Mouse (Mus musculus) midbrain, postnatal 0 days (tissue): ENCODE measurements at regions not wholly inside any gene's neighbourhood (a gene's known extent, or its start where the extent isn't known, plus 50 kb on each side); places are given as distances from the start of the nearest gene placed in this dataset.

Experiments
- ATAC-seq: fragments of 200-750 bp; cut with Nextera tagmentation; 2 replicates; pipeline ENCODE4 v1.8.0; 2017; ENCODE audit warnings: moderate number of reproducible peaks, mild to moderate bottlenecking, moderate TSS enrichment, moderate library complexity; ENCODE audit not compliant: low FRiP score
- DNase-seq: peaks from one replicate; pipeline ENCODE4 v3.0.0-alpha.2; 2015; ENCODE audit warnings: low spot score
- H3K27ac ChIP-seq: fragments of 300-500 bp; sonication (generic); 2 replicates; pipeline ENCODE4 v1.5.1; 2014; ENCODE audit warnings: low read depth, mild to moderate bottlenecking, low read length, mixed read lengths
- H3K27me3 ChIP-seq: fragments of 300-500 bp; sonication (generic); 2 replicates; pipeline ENCODE4 v1.6.1; 2014; ENCODE audit warnings: low read length, control low read depth, mixed read lengths; ENCODE audit not compliant: insufficient read depth
- H3K36me3 ChIP-seq: fragments of 300-500 bp; sonication (generic); 2 replicates; pipeline ENCODE4 v1.6.1; 2014; ENCODE audit warnings: low read length, control low read depth, mixed read lengths; ENCODE audit not compliant: insufficient read depth
- H3K4me1 ChIP-seq: fragments of 300-500 bp; sonication (generic); 2 replicates; pipeline ENCODE4 v1.6.1; 2014; ENCODE audit warnings: mild to moderate bottlenecking, control low read depth, antibody characterized with exemption, low read length, mixed read lengths; ENCODE audit not compliant: insufficient read depth
- H3K4me2 ChIP-seq: fragments of 300-500 bp; sonication (generic); 2 replicates; pipeline ENCODE4 v1.6.1; 2014; ENCODE audit warnings: low read depth, mild to moderate bottlenecking, low read length, mixed read lengths; ENCODE audit not compliant: poor library complexity, severe bottlenecking
- H3K4me3 ChIP-seq: fragments of 300-500 bp; sonication (generic); 2 replicates; pipeline ENCODE4 v1.5.1; 2014; ENCODE audit warnings: low read depth, mild to moderate bottlenecking, low read length, moderate library complexity
- H3K9ac ChIP-seq: fragments of 300-500 bp; sonication (generic); replicated peaks from 2 replicates; pipeline ENCODE4 v1.6.1; 2014; ENCODE audit warnings: mild to moderate bottlenecking, low read length, moderate library complexity, mixed read lengths; ENCODE audit not compliant: poor library complexity, severe bottlenecking
- H3K9me3 ChIP-seq: fragments of 300-500 bp; sonication (generic); 2 replicates; pipeline ENCODE4 v1.6.1; 2016; ENCODE audit warnings: low read length, control low read depth
- CTCF ChIP-seq: IDR thresholded peaks from 2 replicates; pipeline ENCODE4 v1.5.1; 2016; ENCODE audit warnings: antibody characterized with exemption, mild to moderate bottlenecking
- WGBS: fragments of 180-500 bp; shearing (Covaris S2); extraction: QIAGEN DNeasy Blood & Tissue Kit; methylation state at CpG from one replicate; pipeline ENCODE4 v1.1.7; 2014; 5-methylcytosine and 5-hydroxymethylcytosine counted together

DNA sequence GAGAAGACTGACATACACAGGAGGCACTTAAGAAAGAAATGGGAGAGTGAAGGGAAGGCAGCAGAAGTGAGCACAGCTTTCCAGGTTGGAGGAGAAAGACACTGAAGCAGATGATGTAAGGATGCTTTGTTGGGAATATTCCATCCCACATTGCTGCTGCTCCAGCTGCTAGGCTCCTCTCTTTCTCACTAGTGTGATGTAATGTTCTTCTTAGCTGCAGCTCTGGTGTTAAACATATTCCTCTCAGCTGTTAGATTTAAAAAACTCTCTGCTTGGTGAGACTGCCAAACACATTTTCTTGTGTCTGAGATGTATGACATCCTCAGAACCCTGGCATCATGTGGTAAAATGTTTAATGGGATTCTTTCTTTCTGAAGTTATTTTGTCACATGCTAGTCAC is 120.1 kb downstream of the Cmpk2 start:
- no peak overlapping the region for H3K9ac ChIP-seq
- no peak overlapping the region for H3K27ac ChIP-seq
- no peaks in the 10 kb centered on the region for H3K27me3 ChIP-seq
- H3K4me1 ChIP-seq, result no peaks in the 10 kb centered on the region
- H3K36me3 ChIP-seq, result no peaks in the 10 kb centered on the region
- no peak for ATAC-seq
- no peak overlapping the region for H3K4me3 ChIP-seq
- no peak for TF ChIP-seq CTCF
- H3K4me2 ChIP-seq, result no peak overlapping the region
- DNase-seq, result no peak
- H3K9me3 ChIP-seq, result no peaks in the 10 kb centered on the region

DNA sequence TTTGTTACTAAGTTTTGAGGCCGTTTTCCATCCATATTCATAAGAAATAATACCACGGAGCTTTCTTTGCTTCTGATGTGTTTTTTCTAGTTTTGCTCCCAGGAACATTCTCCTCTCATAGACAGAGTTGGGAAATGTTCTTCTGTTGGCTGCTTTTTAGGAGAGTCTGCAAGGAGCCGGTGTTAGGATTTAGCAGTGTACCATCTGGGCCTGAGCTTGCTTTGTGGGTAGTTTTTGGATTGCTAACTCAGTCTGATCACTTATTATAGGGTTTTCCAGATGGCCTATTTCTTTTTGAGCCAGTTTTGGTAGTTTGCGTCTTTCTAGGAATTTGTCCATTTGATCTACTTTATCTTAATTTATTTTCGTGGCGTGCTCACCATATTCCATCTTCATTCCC is 108.4 kb downstream of the Cmpk2 start:
- ATAC-seq (no peak), DNase-seq (no peak)
- H3K4me2 ChIP-seq, result no peak overlapping the region
- no peak overlapping the region for H3K4me3 ChIP-seq
- no peaks in the 10 kb centered on the region for H3K27me3 ChIP-seq
- TF ChIP-seq CTCF, result no peak
- no peaks in the 10 kb centered on the region for H3K4me1 ChIP-seq
- H3K27ac ChIP-seq, result no peak overlapping the region
- WGBS, result 83% methylated on average over 6 of the region's 6 CpGs
- no peak overlapping the region for H3K9ac ChIP-seq
- H3K36me3 ChIP-seq, result no peaks in the 10 kb centered on the region
- H3K9me3 ChIP-seq, result no peaks in the 10 kb centered on the region

DNA sequence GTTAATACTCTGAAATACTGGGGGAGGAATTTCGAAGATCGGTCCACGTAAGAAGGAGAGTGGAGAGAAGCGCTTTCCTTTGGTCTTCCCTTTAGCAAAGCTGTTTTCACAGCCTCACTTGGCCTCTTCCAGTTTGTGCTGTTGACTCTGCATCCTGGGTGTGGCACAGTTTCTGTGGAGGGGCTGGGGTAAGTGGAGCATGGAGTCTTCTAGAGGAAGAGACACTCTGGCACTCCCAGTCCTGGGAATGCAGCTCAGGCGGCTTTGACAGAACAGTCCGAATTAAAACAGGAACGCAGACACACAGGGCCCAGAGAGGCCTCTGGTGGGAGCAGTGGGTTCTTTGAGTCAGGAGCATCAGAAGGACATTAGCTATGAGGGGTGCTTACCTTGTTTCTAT is 102.6 kb downstream of the Cmpk2 start:
- Histone ChIP-seq H3K27ac (no peak overlapping the region), H3K9ac (no peak overlapping the region), H3K36me3 (no peaks in the 10 kb centered on the region), H3K9me3 (no peaks in the 10 kb centered on the region), H3K4me3 (no peak overlapping the region), H3K4me2 (no peak overlapping the region), H3K4me1 (no peaks in the 10 kb centered on the region), H3K27me3 (no peaks in the 10 kb centered on the region)
- ATAC-seq (no peak), DNase-seq (no peak)
- no peak for TF ChIP-seq CTCF
- WGBS, result 82% methylated on average over 7 of the region's 7 CpGs

DNA sequence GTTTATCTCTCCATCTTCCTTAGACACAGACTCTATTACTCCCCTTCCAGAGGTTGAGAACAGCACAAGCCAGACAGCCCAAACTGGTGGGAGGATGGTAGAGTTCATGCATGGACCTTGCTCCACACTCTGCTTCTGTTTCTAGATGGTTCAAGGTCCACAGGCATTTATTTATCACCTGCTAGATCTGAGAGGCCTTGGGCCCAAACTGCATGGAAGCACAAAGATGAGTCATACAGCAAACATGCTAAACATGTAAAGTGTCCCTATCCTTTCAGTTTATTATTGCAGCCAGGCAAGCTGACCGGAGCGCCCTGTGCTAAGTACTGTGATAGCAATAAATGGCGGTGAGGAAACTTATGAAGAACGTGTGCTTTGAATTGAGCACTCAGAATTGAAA is 98.4 kb downstream of the Cmpk2 start:
- Histone ChIP-seq H3K4me1 (no peaks in the 10 kb centered on the region), H3K27me3 (no peaks in the 10 kb centered on the region), H3K9ac (no peak overlapping the region), H3K36me3 (no peaks in the 10 kb centered on the region), H3K4me3 (no peak overlapping the region), H3K9me3 (no peaks in the 10 kb centered on the region), H3K27ac (no peak overlapping the region), H3K4me2 (no peak overlapping the region)
- 94% methylated on average over 4 of the region's 4 CpGs for WGBS
- DNase-seq (no peak), ATAC-seq (no peak)
- TF ChIP-seq CTCF, result no peak

DNA sequence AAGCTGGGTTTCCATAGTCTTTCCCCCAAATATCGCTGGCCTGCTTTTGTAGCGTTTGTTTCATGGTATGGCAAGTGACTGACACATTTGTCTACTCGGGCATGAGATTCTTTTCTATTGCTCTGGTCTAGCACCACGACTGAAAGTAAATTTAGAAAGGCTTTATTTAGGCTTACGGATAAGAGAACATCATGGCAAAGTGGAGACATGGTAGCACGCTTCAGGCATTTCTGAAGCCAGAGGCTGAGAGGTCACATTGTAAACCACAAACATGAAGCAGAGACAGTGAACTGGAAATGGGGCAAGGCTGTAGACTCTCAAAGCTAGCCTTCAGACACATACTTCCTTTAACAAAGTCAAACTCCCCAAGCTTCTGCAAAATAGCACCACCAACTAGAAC is 93.9 kb downstream of the Cmpk2 start:
- ATAC-seq, result no peak
- WGBS, result 85% methylated on average over 6 of the region's 6 CpGs
- TF ChIP-seq CTCF, result no peak

DNA sequence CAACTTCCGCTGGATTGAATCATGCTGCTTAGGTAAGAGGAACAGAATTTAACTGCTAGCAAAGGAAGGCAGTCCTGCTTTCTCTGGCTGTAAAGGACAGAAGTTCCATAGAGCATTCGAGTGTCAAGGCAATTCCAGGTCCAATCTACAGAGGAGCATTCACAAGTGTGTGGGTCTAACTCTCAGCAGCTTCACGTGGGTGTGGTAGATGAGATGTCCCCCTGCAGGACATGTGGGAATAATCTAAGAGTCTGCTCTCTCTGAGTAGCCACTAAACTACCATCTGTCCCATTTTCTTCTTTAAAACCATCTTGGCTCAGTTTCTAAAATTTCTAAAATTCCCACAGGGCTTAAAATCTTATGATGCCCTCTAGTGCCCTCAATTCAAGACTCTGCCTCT is 90.6 kb downstream of the Cmpk2 start:
- Histone ChIP-seq H3K27ac (no peak overlapping the region), H3K4me3 (no peak overlapping the region), H3K4me2 (no peak overlapping the region), H3K4me1 (no peaks in the 10 kb centered on the region), H3K27me3 (no peaks in the 10 kb centered on the region), H3K36me3 (no peaks in the 10 kb centered on the region), H3K9me3 (no peaks in the 10 kb centered on the region), H3K9ac (no peak overlapping the region)
- no peak for TF ChIP-seq CTCF
- 75% methylated on average over 3 of the region's 3 CpGs for whole genome bisulfite sequencing
- ATAC-seq (no peak), DNase-seq (no peak)

More for the DNA sequence above, 93.9 kb downstream of the Cmpk2 start:
- H3K9ac ChIP-seq, result no peak overlapping the region
- no peaks in the 10 kb centered on the region for H3K4me1 ChIP-seq
- no peak overlapping the region for H3K4me3 ChIP-seq
- no peaks in the 10 kb centered on the region for H3K36me3 ChIP-seq
- no peaks in the 10 kb centered on the region for H3K27me3 ChIP-seq
- no peak overlapping the region for H3K27ac ChIP-seq
- H3K4me2 ChIP-seq, result no peak overlapping the region
- DNase-seq, result no peak
- H3K9me3 ChIP-seq, result no peaks in the 10 kb centered on the region

DNA sequence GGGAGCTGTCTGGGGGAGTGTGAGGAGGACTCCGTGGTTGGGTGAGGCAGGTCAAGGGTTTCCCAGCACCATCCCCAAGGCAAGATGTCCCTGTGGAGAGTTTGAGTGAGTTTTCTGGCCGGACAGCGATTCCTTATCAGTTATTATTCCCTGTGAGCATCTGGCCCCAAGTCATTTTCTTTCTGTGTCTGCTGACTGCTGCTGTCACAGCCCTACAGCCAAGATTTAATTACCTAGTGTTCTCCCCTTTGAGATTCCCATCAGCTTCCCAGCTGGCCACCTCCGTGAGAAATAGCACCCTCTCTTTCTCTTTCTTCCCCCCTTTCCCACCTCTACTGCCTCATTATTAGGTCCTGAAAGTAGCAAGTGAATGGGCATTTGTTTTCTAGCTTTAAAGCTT is 88.4 kb downstream of the Cmpk2 start:
- Histone ChIP-seq H3K4me2 (no peak overlapping the region), H3K27me3 (no peaks in the 10 kb centered on the region), H3K9ac (no peak overlapping the region), H3K4me1 (no peaks in the 10 kb centered on the region), H3K9me3 (no peaks in the 10 kb centered on the region), H3K4me3 (no peak overlapping the region), H3K27ac (no peak overlapping the region), H3K36me3 (no peaks in the 10 kb centered on the region)
- no peak for TF ChIP-seq CTCF
- DNase-seq (no peak), ATAC-seq (no peak)
- WGBS, result 1% methylated on average over 4 of the region's 4 CpGs
